Mouse (Mus musculus) midbrain, embryonic 15.5 days (tissue): ENCODE measurements at regions not wholly inside any gene's neighbourhood (a gene's known extent, or its start where the extent isn't known, plus 50 kb on each side); places are given as distances from the start of the nearest gene placed in this dataset.
A peak's percentile ranks its signal among the peaks of the same experiment; 100 is the strongest.

Experiments used
- ATAC-seq: fragments of 200-750 bp; cut with Nextera tagmentation; replicated peaks from 2 replicates; pipeline ENCODE4 v1.8.0; 2017; ENCODE audit warnings: moderate TSS enrichment
- H3K27ac ChIP-seq: fragments of 300-500 bp; sonication (generic); 2 replicates; pipeline ENCODE4 v1.5.1; 2015; ENCODE audit warnings: mild to moderate bottlenecking, inconsistent platforms
- H3K27me3 ChIP-seq: fragments of 300-500 bp; sonication (generic); replicated peaks from 2 replicates; pipeline ENCODE4 v1.6.1; 2015; ENCODE audit warnings: inconsistent platforms
- H3K36me3 ChIP-seq: fragments of 300-500 bp; sonication (generic); replicated peaks from 2 replicates; pipeline ENCODE4 v1.6.1; 2015; ENCODE audit warnings: inconsistent platforms
- H3K4me1 ChIP-seq: fragments of 300-500 bp; sonication (generic); 2 replicates; pipeline ENCODE4 v1.6.1; 2015; ENCODE audit warnings: inconsistent platforms
- H3K4me2 ChIP-seq: fragments of 300-500 bp; sonication (generic); 2 replicates; pipeline ENCODE4 v1.6.1; 2015; ENCODE audit warnings: inconsistent platforms, mild to moderate bottlenecking, moderate library complexity
- H3K4me3 ChIP-seq: fragments of 300-500 bp; sonication (generic); 2 replicates; pipeline ENCODE4 v1.5.1; 2015; ENCODE audit warnings: mild to moderate bottlenecking, inconsistent platforms
- H3K9ac ChIP-seq: fragments of 300-500 bp; sonication (generic); 2 replicates; pipeline ENCODE4 v1.6.1; 2015; ENCODE audit warnings: mild to moderate bottlenecking, inconsistent platforms
- H3K9me3 ChIP-seq: fragments of 300-500 bp; sonication (generic); 2 replicates; pipeline ENCODE4 v1.6.1; 2016; ENCODE audit warnings: inconsistent platforms
- WGBS: fragments of 180-500 bp; shearing (Covaris S2); methylation state at CpG from one replicate; pipeline ENCODE4 v1.1.7; 2015; ENCODE audit warnings: mixed read lengths; 5-methylcytosine and 5-hydroxymethylcytosine counted together

DNA sequence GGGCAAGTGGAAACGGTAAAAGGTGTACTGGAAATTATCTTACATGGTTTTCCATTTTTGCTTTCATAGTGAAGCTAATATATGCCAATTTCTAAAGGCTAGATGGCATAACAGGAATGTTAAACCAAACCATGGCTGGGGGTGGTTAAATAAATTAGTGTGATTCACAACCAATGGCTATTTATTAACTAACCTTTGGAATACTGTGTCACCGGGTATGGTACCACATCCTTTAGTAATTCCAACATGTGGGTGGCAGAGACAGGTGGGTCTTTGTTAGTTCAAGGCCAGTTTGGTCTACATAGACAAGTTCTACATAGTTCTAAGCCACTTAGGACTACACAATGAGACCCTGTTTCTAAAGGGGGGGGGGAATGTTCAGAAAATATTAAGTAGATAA is 179.8 kb upstream of the Plxnc1 start:
- no peak for ATAC-seq

DNA sequence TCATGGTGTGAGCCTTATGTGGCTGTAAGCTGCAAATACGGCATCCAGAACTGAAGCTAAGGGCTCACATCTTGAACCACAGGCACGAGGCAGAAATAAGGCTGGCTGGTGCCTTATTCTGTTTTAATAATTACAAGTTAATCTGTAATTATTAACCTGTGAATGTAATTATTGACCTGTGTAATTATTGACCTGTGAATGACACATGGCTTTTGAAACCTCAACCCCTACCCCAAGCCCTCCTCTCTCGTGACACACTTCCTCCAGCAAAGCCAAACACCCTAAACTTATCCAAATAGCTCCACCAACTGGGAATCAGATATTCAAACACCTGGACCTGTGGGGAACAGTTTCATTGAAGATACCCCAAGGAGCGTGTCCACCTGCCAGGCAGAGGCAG is 175.4 kb upstream of the Plxnc1 start:
- Histone ChIP-seq H3K27me3 (no peaks in the 10 kb centered on the region), H3K4me2 (no peak overlapping the region), H3K9me3 (no peaks in the 10 kb centered on the region), H3K9ac (no peak overlapping the region), H3K4me3 (no peak overlapping the region), H3K4me1 (no peaks in the 10 kb centered on the region), H3K36me3 (no peaks in the 10 kb centered on the region), H3K27ac (no peak overlapping the region)
- WGBS: 86% methylated on average over 4 of the region's 4 CpGs
- ATAC-seq: no peak

More for the DNA sequence above, 179.8 kb upstream of the Plxnc1 start:
- no peaks in the 10 kb centered on the region for H3K4me1 ChIP-seq
- H3K4me3 ChIP-seq: no peak overlapping the region
- H3K36me3 ChIP-seq: no peaks in the 10 kb centered on the region
- no peak overlapping the region for H3K9ac ChIP-seq
- 93% methylated on average over 2 of the region's 2 CpGs for WGBS
- H3K27ac ChIP-seq: no peak overlapping the region
- no peaks in the 10 kb centered on the region for H3K9me3 ChIP-seq
- no peaks in the 10 kb centered on the region for H3K27me3 ChIP-seq
- no peak overlapping the region for H3K4me2 ChIP-seq

DNA sequence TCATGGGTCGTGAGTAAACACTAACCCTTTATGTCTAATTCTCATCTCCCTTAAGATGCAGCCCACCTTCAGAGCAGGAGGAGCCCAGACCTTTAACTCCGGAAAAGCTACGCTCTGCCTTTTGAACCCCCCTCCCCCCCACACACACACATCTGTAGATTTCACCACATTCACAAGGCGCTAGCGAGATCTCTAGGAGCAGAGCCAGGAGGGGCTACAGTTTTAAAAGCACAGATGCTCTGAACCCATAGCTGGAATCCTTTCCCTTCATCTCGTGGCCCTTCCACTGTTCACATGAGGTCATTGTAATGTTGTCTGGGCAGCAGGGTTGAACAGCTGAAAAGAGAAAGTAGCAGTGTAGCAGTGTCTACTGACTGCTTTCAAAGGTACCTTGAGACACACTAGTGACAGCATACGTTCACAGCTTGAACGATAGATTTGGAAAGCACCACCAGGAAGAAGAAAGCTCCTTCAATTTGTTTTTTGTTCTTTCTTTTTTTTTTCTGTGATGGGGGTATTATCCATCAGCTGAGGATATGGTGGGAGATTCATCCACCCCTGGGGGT is 174.2 kb upstream of the Plxnc1 start:
- Histone ChIP-seq H3K9me3 (no peaks in the 10 kb centered on the region), H3K27me3 (no peaks in the 10 kb centered on the region), H3K27ac (no peak overlapping the region), H3K4me1 (no peaks in the 10 kb centered on the region), H3K4me2 (no peak overlapping the region), H3K4me3 (no peak overlapping the region), H3K9ac (no peak overlapping the region), H3K36me3 (no peaks in the 10 kb centered on the region)
- WGBS: 62% methylated on average over 8 of the region's 8 CpGs
- 0 out of 2 replicates have a peak, but pooled peaks have one; percentile 14 for ATAC-seq

DNA sequence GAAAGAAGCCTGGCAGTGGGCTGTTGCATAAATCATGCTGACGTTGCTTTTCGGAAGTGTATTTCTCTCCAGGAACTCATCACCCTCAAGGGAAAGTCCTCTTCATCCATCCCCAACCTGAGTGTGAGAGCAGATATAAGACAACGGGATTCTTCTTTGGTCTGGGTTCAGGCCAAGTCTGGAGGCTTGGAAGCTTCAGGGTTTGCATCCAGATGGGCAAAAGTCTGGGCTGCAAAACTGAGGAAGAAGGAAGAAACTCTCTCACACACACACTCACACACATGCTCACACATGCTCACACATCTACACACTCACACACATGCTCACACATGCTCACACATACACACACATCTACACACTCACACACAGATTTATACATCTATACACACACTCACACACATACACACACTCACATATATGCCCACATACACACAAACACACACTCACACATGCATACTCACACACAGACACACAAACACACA is 173.1 kb upstream of the Plxnc1 start:
- H3K4me2 ChIP-seq: no peak overlapping the region
- H3K4me1 ChIP-seq: no peaks in the 10 kb centered on the region
- H3K9ac ChIP-seq: no peak overlapping the region
- WGBS: 52% methylated on average over 3 of the region's 3 CpGs
- H3K36me3 ChIP-seq: no peaks in the 10 kb centered on the region
- no peak for ATAC-seq
- H3K27ac ChIP-seq: no peak overlapping the region
- no peak overlapping the region for H3K4me3 ChIP-seq
- H3K9me3 ChIP-seq: no peaks in the 10 kb centered on the region
- no peaks in the 10 kb centered on the region for H3K27me3 ChIP-seq

DNA sequence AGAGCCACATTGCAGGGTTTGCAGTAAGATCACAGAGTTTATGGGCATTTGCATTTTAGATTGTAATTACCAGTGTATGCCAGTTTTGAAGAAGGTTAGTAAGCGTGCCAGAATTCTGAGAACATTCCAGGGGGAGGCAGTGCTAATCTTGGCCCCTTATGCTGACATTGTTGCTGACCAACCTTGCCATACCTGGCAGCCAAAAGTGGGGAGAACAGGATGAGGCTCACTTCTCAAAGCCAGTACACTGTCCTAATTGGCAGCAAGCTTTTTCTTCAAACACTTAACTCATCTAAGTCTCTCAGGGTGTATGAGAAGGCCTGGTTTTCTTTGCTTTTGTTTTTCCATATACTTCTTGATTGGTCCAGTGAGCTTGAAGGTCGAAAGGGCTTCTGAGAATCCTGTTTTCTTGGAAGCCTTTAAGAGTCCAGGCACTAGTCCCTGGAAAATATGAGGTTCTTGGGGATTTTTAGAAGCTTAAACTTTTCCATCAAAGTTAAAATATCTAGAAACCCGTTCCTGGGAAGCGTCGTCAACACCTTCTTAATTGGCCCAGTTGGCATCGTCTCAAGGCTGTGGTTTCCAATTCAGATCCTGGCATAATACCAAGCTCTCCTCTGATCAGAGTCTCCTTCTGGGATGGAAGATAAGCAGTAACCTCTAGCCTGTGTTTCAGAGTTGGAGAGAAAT is 172.6 kb upstream of the Plxnc1 start:
- Histone ChIP-seq H3K4me2 (no peak overlapping the region), H3K4me1 (no peaks in the 10 kb centered on the region)
- 67% methylated on average over 6 of the region's 6 CpGs for WGBS

DNA sequence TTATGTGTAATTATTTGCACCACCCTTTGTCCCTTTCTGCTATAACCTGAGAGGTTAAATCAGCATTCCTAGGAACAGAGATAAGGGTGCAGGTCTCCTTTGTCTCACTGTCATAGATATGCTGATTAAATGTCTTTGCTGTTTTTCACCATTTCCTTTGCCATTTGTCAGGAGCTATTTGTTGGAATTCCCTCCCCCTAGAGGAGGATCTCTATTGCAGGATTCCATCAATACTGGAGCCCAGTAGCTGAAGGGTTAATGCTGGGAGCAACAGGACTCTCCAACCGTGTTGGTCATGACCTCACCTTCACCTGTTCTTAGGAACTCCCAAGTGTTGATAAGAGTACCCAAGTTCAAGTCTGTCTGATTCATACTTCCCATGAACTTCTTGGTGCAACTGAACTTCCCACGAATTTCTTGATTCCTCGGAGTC is 172.0 kb upstream of the Plxnc1 start:
- 71% methylated on average over 3 of the region's 3 CpGs for WGBS
- no peak for ATAC-seq
- H3K9me3 ChIP-seq: no peaks in the 10 kb centered on the region
- H3K4me2 ChIP-seq: no peak overlapping the region
- no peak overlapping the region for H3K4me3 ChIP-seq
- no peaks in the 10 kb centered on the region for H3K36me3 ChIP-seq
- H3K27me3 ChIP-seq: no peaks in the 10 kb centered on the region
- H3K4me1 ChIP-seq: no peaks in the 10 kb centered on the region
- no peak overlapping the region for H3K27ac ChIP-seq
- H3K9ac ChIP-seq: no peak overlapping the region

More for the DNA sequence above, 172.6 kb upstream of the Plxnc1 start:
- no peak overlapping the region for H3K27ac ChIP-seq
- ATAC-seq: no peak
- no peak overlapping the region for H3K9ac ChIP-seq
- H3K9me3 ChIP-seq: no peaks in the 10 kb centered on the region
- no peak overlapping the region for H3K4me3 ChIP-seq
- H3K36me3 ChIP-seq: no peaks in the 10 kb centered on the region
- H3K27me3 ChIP-seq: no peaks in the 10 kb centered on the region

DNA sequence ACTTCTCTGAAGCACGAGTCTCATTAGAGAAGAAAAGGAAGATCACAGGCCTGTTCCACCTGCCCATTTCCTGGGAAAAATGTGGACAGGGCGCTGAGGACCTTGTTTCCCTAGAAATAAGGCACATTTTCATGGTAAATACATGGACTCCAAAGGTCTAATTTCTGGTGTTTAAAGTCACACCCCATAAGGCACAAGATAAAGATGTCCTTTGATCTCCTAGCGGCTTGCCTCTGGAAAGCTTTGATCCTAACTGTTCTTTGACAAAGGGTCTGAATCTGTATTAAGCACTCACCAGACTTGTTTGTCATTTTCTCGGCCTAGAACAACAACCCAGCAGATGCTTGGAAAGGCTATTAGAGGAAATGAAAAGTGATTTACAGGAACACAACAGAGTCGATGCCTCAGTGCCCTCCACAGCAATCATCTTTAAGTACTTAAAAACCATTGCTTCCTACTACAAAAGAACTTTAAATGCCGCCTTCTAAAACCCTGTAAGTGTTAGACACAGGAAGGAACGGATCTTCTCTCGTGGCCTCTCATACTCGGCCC is 168.3 kb upstream of the Plxnc1 start:
- H3K9me3 ChIP-seq: no peaks in the 10 kb centered on the region
- H3K4me1 ChIP-seq: peaks cover 3% of the 10 kb centered on the region; the same call in 1 of the 2 replicates
- H3K27me3 ChIP-seq: no peaks in the 10 kb centered on the region
- no peak for ATAC-seq
- no peak overlapping the region for H3K27ac ChIP-seq
- H3K4me3 ChIP-seq: no peak overlapping the region
- no peak overlapping the region for H3K9ac ChIP-seq
- H3K36me3 ChIP-seq: no peaks in the 10 kb centered on the region
- 31% methylated on average over 9 of the region's 9 CpGs for WGBS
- no peak overlapping the region for H3K4me2 ChIP-seq

DNA sequence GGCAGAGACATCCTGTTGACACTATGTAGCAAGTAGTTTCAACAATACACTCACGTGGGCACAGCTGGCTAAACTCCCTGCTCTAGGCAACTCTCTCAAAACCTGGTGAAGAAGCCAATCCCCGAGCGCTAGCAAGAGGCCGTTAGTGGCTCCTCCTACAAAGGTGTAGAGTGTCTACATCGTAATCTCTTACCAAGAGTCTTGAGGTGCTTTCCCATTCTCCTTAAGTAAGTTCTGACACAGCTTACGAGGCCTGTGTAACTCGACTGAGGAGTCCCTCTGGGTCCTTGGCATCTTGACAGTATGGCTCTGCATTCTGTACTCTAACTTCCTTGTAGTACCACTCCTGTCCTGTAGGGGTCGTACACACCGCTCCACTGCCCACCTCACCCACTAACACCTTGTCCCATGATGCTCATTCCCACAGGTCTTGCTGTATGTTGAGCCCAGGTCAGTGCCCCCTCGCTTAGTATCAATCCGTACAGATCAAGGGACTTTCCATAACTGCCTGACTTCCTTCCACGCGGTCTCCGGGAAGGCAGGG is 167.7 kb upstream of the Plxnc1 start:
- H3K9ac ChIP-seq: no peak overlapping the region
- H3K27me3 ChIP-seq: no peaks in the 10 kb centered on the region
- no peak for ATAC-seq
- H3K4me1 ChIP-seq: peaks cover 9% of the 10 kb centered on the region
- H3K27ac ChIP-seq: no peak overlapping the region
- H3K36me3 ChIP-seq: no peaks in the 10 kb centered on the region
- no peak overlapping the region for H3K4me2 ChIP-seq
- H3K4me3 ChIP-seq: no peak overlapping the region
- H3K9me3 ChIP-seq: no peaks in the 10 kb centered on the region
- 69% methylated on average over 14 of the region's 14 CpGs for WGBS

DNA sequence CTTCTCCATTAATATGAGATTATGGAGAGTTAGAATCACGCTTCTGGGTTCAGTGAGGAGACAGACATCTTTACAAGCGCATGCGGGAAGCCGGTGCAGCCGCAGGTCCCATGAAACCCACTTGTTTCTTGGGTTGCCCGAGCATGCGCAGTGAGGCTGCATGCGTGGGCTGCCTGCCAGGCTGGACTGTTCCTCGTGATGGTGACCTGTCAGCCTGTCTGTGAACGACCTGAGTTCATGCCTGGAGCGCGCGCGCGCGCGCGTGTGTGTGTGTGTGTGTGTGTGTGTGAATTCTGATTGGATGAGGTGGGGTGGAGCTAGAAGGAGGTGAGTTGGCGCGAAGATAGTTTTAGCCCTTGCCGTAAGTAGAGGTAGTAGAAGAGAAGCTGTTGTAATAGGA is 166.2 kb upstream of the Plxnc1 start:
- H3K4me3 ChIP-seq: no peak overlapping the region
- no peak overlapping the region for H3K4me2 ChIP-seq

DNA sequence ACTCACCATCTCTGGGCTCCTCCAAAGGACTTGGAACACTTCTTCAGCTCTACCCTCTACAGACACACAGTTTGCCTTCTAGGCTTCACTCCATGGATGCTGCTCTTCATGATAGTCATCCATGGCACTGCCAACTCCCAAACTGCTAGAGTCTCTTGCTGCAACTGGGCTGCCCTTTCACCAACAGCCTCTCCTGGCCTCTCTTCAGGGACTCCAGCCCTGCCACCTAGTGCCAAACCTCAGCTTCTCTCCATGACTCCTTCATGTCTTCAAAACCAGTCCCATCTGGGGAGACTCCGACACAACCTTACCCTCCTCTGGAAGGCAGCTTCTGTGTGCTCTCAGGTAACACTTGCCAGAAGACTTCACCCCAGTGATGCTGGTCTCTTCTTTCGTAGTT is 164.9 kb upstream of the Plxnc1 start:
- Histone ChIP-seq H3K27ac (no peak overlapping the region), H3K36me3 (no peaks in the 10 kb centered on the region), H3K9ac (no peak overlapping the region), H3K4me1 (peaks cover 11% of the 10 kb centered on the region), H3K27me3 (no peaks in the 10 kb centered on the region), H3K4me3 (no peak overlapping the region), H3K4me2 (no peak overlapping the region), H3K9me3 (no peaks in the 10 kb centered on the region)
- ATAC-seq: no peak
- 93% methylated on average over 2 of the region's 2 CpGs for WGBS

More for the DNA sequence above, 166.2 kb upstream of the Plxnc1 start:
- no peak for ATAC-seq
- Histone ChIP-seq H3K27me3 (no peaks in the 10 kb centered on the region), H3K4me1 (peaks cover 11% of the 10 kb centered on the region), H3K9me3 (no peaks in the 10 kb centered on the region), H3K36me3 (no peaks in the 10 kb centered on the region), H3K27ac (no peak overlapping the region), H3K9ac (no peak overlapping the region)
- 91% methylated on average over 21 of the region's 21 CpGs for WGBS

DNA sequence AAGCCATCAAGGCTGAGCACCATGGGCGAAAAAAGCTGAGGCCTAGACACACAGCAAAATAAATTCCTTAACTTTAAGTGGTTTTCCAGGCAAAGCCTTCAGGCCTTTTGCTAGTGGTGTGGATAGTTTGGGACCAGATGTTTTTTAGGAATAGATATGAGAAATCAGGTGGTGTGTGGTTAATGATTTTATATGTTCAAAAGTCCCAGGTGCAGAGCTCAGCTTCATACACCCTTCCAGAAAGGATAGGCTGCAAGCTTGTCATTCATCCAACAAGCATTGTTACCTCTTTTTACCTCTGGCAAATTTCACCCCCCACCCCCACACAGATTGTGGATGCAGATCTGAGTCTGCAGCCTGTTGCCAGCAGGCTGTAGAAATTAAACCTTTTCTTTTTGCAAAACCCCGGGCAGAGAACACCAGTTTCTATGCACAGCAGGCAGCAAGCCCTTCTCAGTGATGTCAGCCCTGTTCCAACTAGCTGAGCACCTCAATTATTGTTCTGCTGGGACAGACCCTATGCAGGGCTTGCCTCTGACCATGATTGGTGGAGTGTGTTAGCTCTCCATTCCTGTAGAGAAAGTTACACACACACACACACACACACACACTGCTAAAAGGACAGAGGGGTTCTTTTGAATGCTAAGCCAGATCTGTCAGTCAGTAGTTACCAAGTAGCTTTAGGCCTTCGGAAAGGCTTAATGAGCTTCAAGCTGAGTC is 163.1 kb upstream of the Plxnc1 start:
- Histone ChIP-seq H3K27ac (peak overlapping the region; percentile 47; the same call in 1 of the 2 replicates), H3K27me3 (no peaks in the 10 kb centered on the region), H3K4me1 (peaks cover 11% of the 10 kb centered on the region), H3K4me3 (no peak overlapping the region), H3K36me3 (no peaks in the 10 kb centered on the region), H3K9me3 (no peaks in the 10 kb centered on the region), H3K9ac (no peak overlapping the region), H3K4me2 (no peak overlapping the region)
- WGBS: 12% methylated on average over 3 of the region's 3 CpGs
- ATAC-seq: peak; percentile 56; the same call in 1 of the 2 replicates

DNA sequence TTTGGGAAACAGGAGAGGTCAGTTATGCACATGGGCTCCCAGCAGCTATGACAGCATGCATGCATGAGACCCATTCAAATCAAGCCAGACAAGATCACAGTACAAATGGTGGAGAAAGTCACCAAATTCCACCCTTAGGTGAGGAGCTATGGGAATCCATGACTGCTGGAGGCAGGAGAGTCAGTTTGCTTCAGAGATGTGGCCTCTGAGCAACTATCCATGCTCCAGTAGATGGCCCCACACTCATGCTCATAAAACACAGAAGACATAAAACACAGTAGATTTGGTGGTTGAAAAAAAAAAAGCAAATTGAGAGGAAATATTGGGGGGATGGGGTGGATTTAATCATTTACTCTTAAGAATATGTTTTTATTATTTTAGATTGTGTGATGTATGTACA is 159.2 kb upstream of the Plxnc1 start:
- ATAC-seq: no peak
- H3K27me3 ChIP-seq: no peaks in the 10 kb centered on the region
- H3K36me3 ChIP-seq: no peaks in the 10 kb centered on the region
- no peak overlapping the region for H3K9ac ChIP-seq
- no peak overlapping the region for H3K4me2 ChIP-seq
- H3K4me1 ChIP-seq: peaks cover 11% of the 10 kb centered on the region
- H3K27ac ChIP-seq: no peak overlapping the region
- no peaks in the 10 kb centered on the region for H3K9me3 ChIP-seq
- no peak overlapping the region for H3K4me3 ChIP-seq
